Mouse (Mus musculus) brain, embryonic 14.5 days (tissue): ENCODE measurements at regions not wholly inside any gene's neighbourhood (a gene's known extent, or its start where the extent isn't known, plus 50 kb on each side); places are given as distances from the start of the nearest gene placed in this dataset.

Experiments used
- CTCF ChIP-seq: fragments of 200-500 bp; IDR thresholded peaks from 2 replicates; pipeline ENCODE4 v1.5.1; 2012; ENCODE audit warnings: inconsistent platforms, mild to moderate bottlenecking, moderate library complexity, borderline replicate concordance; ENCODE audit not compliant: insufficient read depth, insufficient read length; ENCODE audit errors: extremely low read depth
- POLR2A ChIP-seq: fragments of 200-500 bp; IDR thresholded peaks from 2 replicates; pipeline ENCODE4 v1.6.1; 2012; ENCODE audit warnings: mild to moderate bottlenecking, inconsistent platforms, borderline replicate concordance; ENCODE audit not compliant: poor library complexity, insufficient read depth, insufficient read length, severe bottlenecking; ENCODE audit errors: extremely low read depth

DNA sequence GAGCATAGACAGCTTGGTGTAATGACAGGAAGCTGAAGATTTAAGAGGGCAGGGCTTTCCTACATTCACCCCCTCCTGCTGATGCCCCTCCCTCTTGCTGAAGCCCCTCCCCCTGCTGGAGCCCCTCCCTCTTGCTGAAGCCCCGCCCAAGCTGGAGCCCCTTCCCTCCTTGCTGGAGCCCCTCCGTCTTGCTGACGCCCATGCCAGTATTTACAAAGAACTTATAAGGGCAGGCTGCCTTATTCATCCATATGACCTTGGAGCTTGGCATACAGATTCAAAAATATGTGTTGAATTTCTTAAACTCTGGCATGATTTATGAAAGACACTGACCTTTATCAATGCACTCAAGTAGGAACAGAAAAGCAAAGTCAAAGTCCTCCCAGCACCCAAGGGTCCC is 178.5 kb upstream of the Six2 start:
- TF ChIP-seq CTCF (no peak), POLR2A (no peak)
